Mouse (Mus musculus): ENCODE measurements at regions not wholly inside any gene's neighbourhood (a gene's known extent, or its start where the extent isn't known, plus 50 kb on each side); places are given as distances from the start of the nearest gene placed in this dataset.

GRCm38 (mm10) chr4:70619636-70620287, 85.0 kb upstream of the Megf9 start:
- WGBS = 82% methylated on average over 8 of the region's 8 CpGs
- H3K9ac ChIP-seq (ENCODE audit: low read depth, low read length) = no peak overlapping the region
- DNase-seq (ENCODE audit: low spot score) = no peak
- H3K4me1 ChIP-seq (ENCODE audit: control insufficient read depth, insufficient read depth, low read length) = no peaks in the 10 kb centered on the region
- no peak overlapping the region for H3K4me2 ChIP-seq (ENCODE audit: low read depth, low read length)
- ATAC-seq (ENCODE audit: low read depth) = no peak
- H3K9me3 ChIP-seq (ENCODE audit: control insufficient read depth, low read length) = no peaks in the 10 kb centered on the region
- H3K36me3 ChIP-seq (ENCODE audit: control insufficient read depth, insufficient read depth, low read length) = no peaks in the 10 kb centered on the region
- no peak overlapping the region for H3K27ac ChIP-seq (replicated peaks; ENCODE audit: low read depth, low read length)
- no peaks in the 10 kb centered on the region for H3K27me3 ChIP-seq (replicated peaks; ENCODE audit: control insufficient read depth, insufficient read depth, low read length)
- H3K4me3 ChIP-seq (ENCODE audit: low read depth, low read length) = no peak overlapping the region

GRCm38 (mm10) chr4:70615794-70616193, 81.0 kb upstream of the Megf9 start:
- Histone ChIP-seq H3K9ac (ENCODE audit: low read depth, low read length) (no peak overlapping the region), H3K27me3 (replicated peaks; ENCODE audit: control insufficient read depth, insufficient read depth, low read length) (no peaks in the 10 kb centered on the region), H3K4me3 (ENCODE audit: low read depth, low read length) (no peak overlapping the region), H3K36me3 (ENCODE audit: control insufficient read depth, insufficient read depth, low read length) (no peaks in the 10 kb centered on the region), H3K4me2 (ENCODE audit: low read depth, low read length) (no peak overlapping the region), H3K4me1 (ENCODE audit: control insufficient read depth, insufficient read depth, low read length) (no peaks in the 10 kb centered on the region), H3K27ac (replicated peaks; ENCODE audit: low read depth, low read length) (no peak overlapping the region), H3K9me3 (ENCODE audit: control insufficient read depth, low read length) (no peaks in the 10 kb centered on the region)
- 57% methylated on average over 4 of the region's 4 CpGs for WGBS
- DNase-seq (ENCODE audit: low spot score) = no peak
- no peak for ATAC-seq (ENCODE audit: low read depth)

- no peak overlapping the region for H3K27ac ChIP-seq (replicated peaks; ENCODE audit: low read depth, low read length)
- DNase-seq (ENCODE audit: low spot score) (no peak), ATAC-seq (ENCODE audit: low read depth) (no peak)
- H3K4me2 ChIP-seq (ENCODE audit: low read depth, low read length) = no peak overlapping the region
- H3K9me3 ChIP-seq (ENCODE audit: control insufficient read depth, low read length) = no peaks in the 10 kb centered on the region
- no peaks in the 10 kb centered on the region for H3K4me1 ChIP-seq (ENCODE audit: control insufficient read depth, insufficient read depth, low read length)
- no peaks in the 10 kb centered on the region for H3K27me3 ChIP-seq (replicated peaks; ENCODE audit: control insufficient read depth, insufficient read depth, low read length)
- no peak overlapping the region for H3K4me3 ChIP-seq (ENCODE audit: low read depth, low read length)
- no peaks in the 10 kb centered on the region for H3K36me3 ChIP-seq (ENCODE audit: control insufficient read depth, insufficient read depth, low read length)
- H3K9ac ChIP-seq (ENCODE audit: low read depth, low read length) = no peak overlapping the region
- WGBS = 61% methylated on average over 5 of the region's 5 CpGs
Observed at GRCm38 (mm10) chr4:70614411-70614810, 79.6 kb upstream of the Megf9 start.

GRCm38 (mm10) chr4:70603209-70603852, 68.5 kb upstream of the Megf9 start:
- H3K9ac ChIP-seq (ENCODE audit: low read depth, low read length) = no peak overlapping the region
- 20% methylated on average over 3 of the region's 3 CpGs for WGBS
- H3K27me3 ChIP-seq (replicated peaks; ENCODE audit: control insufficient read depth, insufficient read depth, low read length) = peaks cover 5% of the 10 kb centered on the region
- H3K36me3 ChIP-seq (ENCODE audit: control insufficient read depth, insufficient read depth, low read length) = no peaks in the 10 kb centered on the region
- H3K9me3 ChIP-seq (ENCODE audit: control insufficient read depth, low read length) = no peaks in the 10 kb centered on the region
- no peaks in the 10 kb centered on the region for H3K4me1 ChIP-seq (ENCODE audit: control insufficient read depth, insufficient read depth, low read length)
- no peak for ATAC-seq (ENCODE audit: low read depth)
- no peak overlapping the region for H3K27ac ChIP-seq (replicated peaks; ENCODE audit: low read depth, low read length)
- H3K4me2 ChIP-seq (ENCODE audit: low read depth, low read length) = no peak overlapping the region
- H3K4me3 ChIP-seq (ENCODE audit: low read depth, low read length) = no peak overlapping the region
- DNase-seq (ENCODE audit: low spot score) = peak; percentile 71

- Histone ChIP-seq H3K4me3 (ENCODE audit: low read depth, low read length) (no peak overlapping the region), H3K9ac (ENCODE audit: low read depth, low read length) (no peak overlapping the region), H3K27me3 (replicated peaks; ENCODE audit: control insufficient read depth, insufficient read depth, low read length) (peaks cover 5% of the 10 kb centered on the region), H3K4me2 (ENCODE audit: low read depth, low read length) (no peak overlapping the region), H3K9me3 (ENCODE audit: control insufficient read depth, low read length) (no peaks in the 10 kb centered on the region), H3K27ac (replicated peaks; ENCODE audit: low read depth, low read length) (no peak overlapping the region), H3K4me1 (ENCODE audit: control insufficient read depth, insufficient read depth, low read length) (no peaks in the 10 kb centered on the region), H3K36me3 (ENCODE audit: control insufficient read depth, insufficient read depth, low read length) (no peaks in the 10 kb centered on the region)
- DNase-seq (ENCODE audit: low spot score) = peak; percentile 78
- 0 out of 2 replicates have a peak, but pooled peaks have one; percentile 22 for ATAC-seq (ENCODE audit: low read depth)
- WGBS = 9% methylated on average over 4 of the region's 4 CpGs
Observed at GRCm38 (mm10) chr4:70601301-70601700, 66.5 kb upstream of the Megf9 start.
